Mouse (Mus musculus): ENCODE results near the gene Hs2st1. TPM values are rescaled to one million over a fixed set of nuclear protein-coding genes. Genes with fewer than 3 reads are reported as not detected.

Gene Hs2st1
- polyA plus RNA-seq, 1 experiment: 20.3 TPM

DNA sequence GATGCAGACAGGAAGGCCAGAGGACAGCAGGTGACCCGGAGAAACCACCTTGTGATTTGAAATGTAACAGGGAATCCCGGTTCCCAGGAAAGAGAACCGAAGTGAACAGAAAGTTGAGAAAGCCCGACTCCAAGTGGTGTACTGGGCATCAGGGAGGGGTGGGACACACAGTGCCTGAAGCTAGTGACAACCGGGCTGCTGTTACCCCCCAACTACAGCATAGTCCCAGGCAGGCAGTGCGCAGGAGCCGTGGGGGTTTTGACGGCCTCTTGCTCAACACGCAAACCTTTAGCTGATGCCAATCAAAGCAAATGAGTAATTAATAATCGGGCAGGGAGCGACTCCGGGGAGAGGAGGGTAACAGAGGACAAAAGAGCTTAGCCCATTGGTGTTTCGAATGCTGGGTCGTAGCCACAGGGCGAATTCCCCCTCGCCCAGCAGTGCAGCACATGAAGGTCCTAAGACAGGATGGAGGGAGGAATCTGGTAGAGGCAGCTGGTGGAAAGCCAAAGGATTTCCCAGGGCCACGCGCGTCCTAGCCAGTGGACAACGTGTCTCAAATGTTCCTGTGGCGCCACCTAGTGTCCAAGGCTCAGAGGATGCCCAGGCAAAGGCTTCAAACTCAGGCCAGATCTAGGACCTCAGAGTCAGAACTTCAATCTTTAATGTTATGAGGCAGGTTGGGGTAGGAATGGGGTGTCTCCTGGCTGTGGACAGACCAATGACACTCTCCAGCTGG, 170.5 kb downstream of the Hs2st1 start:
- Histone ChIP-seq H3K79me3 (ENCODE audit: low read depth) (no peaks in the 10 kb centered on the region), H3K79me2 (ENCODE audit: control insufficient read depth, insufficient read depth) (no peaks in the 10 kb centered on the region), H3ac (ENCODE audit: control insufficient read depth, insufficient read length, low read depth) (no peak overlapping the region), H3K4me3 (ENCODE audit: insufficient read depth, poor library complexity, severe bottlenecking) (no peak overlapping the region), H3K36me3 (ENCODE audit: control insufficient read depth, insufficient read depth) (no peaks in the 10 kb centered on the region), H3K27me3 (ENCODE audit: control insufficient read depth, insufficient read depth, insufficient read length) (no peaks in the 10 kb centered on the region)
- TF ChIP-seq MYOD1 (IDR thresholded peaks at IDR 0.05; ENCODE audit: control insufficient read depth, insufficient read length, low read depth) (no peak), USF1 (IDR thresholded peaks at IDR 0.05; ENCODE audit: low read depth) (no peak), CTCF (IDR thresholded peaks at IDR 0.05; ENCODE audit: control insufficient read depth, insufficient read depth, insufficient read length) (peak; percentile 79), MYOG (IDR thresholded peaks at IDR 0.05; ENCODE audit: control insufficient read depth, extremely low read depth, insufficient read length) (no peak), FOSL1 (IDR thresholded peaks at IDR 0.05; ENCODE audit: insufficient read depth, low read length, poor library complexity, severe bottlenecking) (no peak), CEBPB (IDR thresholded peaks at IDR 0.05; ENCODE audit: low read depth) (no peak), MAX (IDR thresholded peaks at IDR 0.05) (no peak)

DNA sequence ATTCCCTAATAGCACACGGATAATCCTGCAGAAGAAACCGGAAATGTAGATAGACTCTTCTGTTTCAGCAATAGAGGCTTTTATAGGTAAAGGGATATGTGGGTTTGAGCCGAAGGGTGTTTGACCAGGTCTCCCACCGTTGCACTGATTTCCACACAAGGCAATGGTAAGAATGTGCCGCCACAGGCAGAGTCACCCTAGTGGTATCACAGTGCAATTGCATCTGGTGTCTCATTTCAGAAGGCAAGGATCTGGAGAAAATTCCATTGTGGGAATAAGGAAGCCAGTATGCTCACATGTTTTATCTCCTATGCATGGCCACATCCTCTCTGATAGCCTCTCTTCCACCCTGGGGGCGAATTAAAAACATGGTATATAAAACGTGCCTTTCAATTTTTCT, 171.8 kb downstream of the Hs2st1 start:
- H3K79me3 ChIP-seq (ENCODE audit: low read depth): no peaks in the 10 kb centered on the region

GRCm38 (mm10) chr3:144396478-144396877, 173.5 kb downstream of the Hs2st1 start:
- TF ChIP-seq MYOD1 (IDR thresholded peaks at IDR 0.05; ENCODE audit: control insufficient read depth, insufficient read length, low read depth) (no peak), MYOG (IDR thresholded peaks at IDR 0.05; ENCODE audit: control insufficient read depth, extremely low read depth, insufficient read length) (no peak), USF1 (IDR thresholded peaks at IDR 0.05; ENCODE audit: low read depth) (no peak), FOSL1 (IDR thresholded peaks at IDR 0.05; ENCODE audit: insufficient read depth, low read length, poor library complexity, severe bottlenecking) (no peak), MAX (IDR thresholded peaks at IDR 0.05) (no peak), CTCF (IDR thresholded peaks at IDR 0.05; ENCODE audit: control insufficient read depth, insufficient read depth, insufficient read length) (no peak), CEBPB (IDR thresholded peaks at IDR 0.05; ENCODE audit: low read depth) (no peak)
- Histone ChIP-seq H3K27me3 (ENCODE audit: control insufficient read depth, insufficient read depth, insufficient read length) (no peaks in the 10 kb centered on the region), H3K4me3 (ENCODE audit: insufficient read depth, poor library complexity, severe bottlenecking) (no peak overlapping the region), H3K36me3 (ENCODE audit: control insufficient read depth, insufficient read depth) (no peaks in the 10 kb centered on the region), H3K79me3 (ENCODE audit: low read depth) (no peaks in the 10 kb centered on the region), H3K79me2 (ENCODE audit: control insufficient read depth, insufficient read depth) (no peaks in the 10 kb centered on the region), H3ac (ENCODE audit: control insufficient read depth, insufficient read length, low read depth) (no peak overlapping the region)

More for the DNA sequence above, 171.8 kb downstream of the Hs2st1 start:
- Histone ChIP-seq H3K36me3 (ENCODE audit: control insufficient read depth, insufficient read depth) (no peaks in the 10 kb centered on the region), H3ac (ENCODE audit: control insufficient read depth, insufficient read length, low read depth) (no peak overlapping the region), H3K4me3 (ENCODE audit: insufficient read depth, poor library complexity, severe bottlenecking) (no peak overlapping the region), H3K27me3 (ENCODE audit: control insufficient read depth, insufficient read depth, insufficient read length) (no peaks in the 10 kb centered on the region), H3K79me2 (ENCODE audit: control insufficient read depth, insufficient read depth) (no peaks in the 10 kb centered on the region)
- TF ChIP-seq CEBPB (IDR thresholded peaks at IDR 0.05; ENCODE audit: low read depth) (no peak), MAX (IDR thresholded peaks at IDR 0.05) (no peak), MYOG (IDR thresholded peaks at IDR 0.05; ENCODE audit: control insufficient read depth, extremely low read depth, insufficient read length) (no peak), FOSL1 (IDR thresholded peaks at IDR 0.05; ENCODE audit: insufficient read depth, low read length, poor library complexity, severe bottlenecking) (no peak), MYOD1 (IDR thresholded peaks at IDR 0.05; ENCODE audit: control insufficient read depth, insufficient read length, low read depth) (no peak), USF1 (IDR thresholded peaks at IDR 0.05; ENCODE audit: low read depth) (no peak), CTCF (IDR thresholded peaks at IDR 0.05; ENCODE audit: control insufficient read depth, insufficient read depth, insufficient read length) (no peak)

DNA sequence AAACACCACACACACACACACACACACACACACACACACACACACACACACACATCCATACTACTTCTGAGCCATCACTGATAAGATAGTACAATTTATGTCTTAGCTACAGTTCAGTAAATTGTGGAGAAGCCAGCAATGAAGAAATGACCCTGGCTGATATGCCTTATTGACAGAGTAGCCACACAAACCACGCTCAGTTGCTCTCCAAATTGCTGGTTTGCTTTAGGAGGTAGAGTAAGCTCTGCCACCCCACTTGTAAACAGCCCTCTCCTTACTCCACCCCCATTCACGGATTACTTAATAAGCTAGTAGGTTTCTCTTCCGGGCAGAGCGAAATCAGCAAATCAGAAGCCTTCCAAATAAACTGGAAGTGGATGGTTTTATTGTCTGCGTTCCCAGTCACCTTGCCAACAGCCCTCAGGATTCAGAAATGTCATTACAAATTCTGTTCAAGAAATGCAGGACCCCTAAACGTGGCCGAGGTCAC, 175.5 kb downstream of the Hs2st1 start:
- Histone ChIP-seq H3ac (ENCODE audit: control insufficient read depth, insufficient read length, low read depth) (no peak overlapping the region), H3K36me3 (ENCODE audit: control insufficient read depth, insufficient read depth) (no peaks in the 10 kb centered on the region), H3K4me3 (ENCODE audit: insufficient read depth, poor library complexity, severe bottlenecking) (no peak overlapping the region), H3K79me2 (ENCODE audit: control insufficient read depth, insufficient read depth) (no peaks in the 10 kb centered on the region), H3K27me3 (ENCODE audit: control insufficient read depth, insufficient read depth, insufficient read length) (no peaks in the 10 kb centered on the region), H3K79me3 (ENCODE audit: low read depth) (no peaks in the 10 kb centered on the region)
- TF ChIP-seq FOSL1 (IDR thresholded peaks at IDR 0.05; ENCODE audit: insufficient read depth, low read length, poor library complexity, severe bottlenecking): no peak

- TF ChIP-seq MAX (IDR thresholded peaks at IDR 0.05): no peak
- TF ChIP-seq CTCF (IDR thresholded peaks at IDR 0.05; ENCODE audit: control insufficient read depth, insufficient read depth, insufficient read length): no peak
- no peak for TF ChIP-seq FOSL1 (IDR thresholded peaks at IDR 0.05; ENCODE audit: insufficient read depth, low read length, poor library complexity, severe bottlenecking)
- no peak for TF ChIP-seq CEBPB (IDR thresholded peaks at IDR 0.05; ENCODE audit: low read depth)
- H3K36me3 ChIP-seq (ENCODE audit: control insufficient read depth, insufficient read depth): no peaks in the 10 kb centered on the region
- H3K79me2 ChIP-seq (ENCODE audit: control insufficient read depth, insufficient read depth): no peaks in the 10 kb centered on the region
- H3K27me3 ChIP-seq (ENCODE audit: control insufficient read depth, insufficient read depth, insufficient read length): peaks cover 11% of the 10 kb centered on the region
- no peaks in the 10 kb centered on the region for H3K79me3 ChIP-seq (ENCODE audit: low read depth)
- H3ac ChIP-seq (ENCODE audit: control insufficient read depth, insufficient read length, low read depth): no peak overlapping the region
- no peak overlapping the region for H3K4me3 ChIP-seq (ENCODE audit: insufficient read depth, poor library complexity, severe bottlenecking)
These were observed 183.5 kb downstream of the Hs2st1 start for GRCm38 (mm10) chr3:144386446-144386845.

DNA sequence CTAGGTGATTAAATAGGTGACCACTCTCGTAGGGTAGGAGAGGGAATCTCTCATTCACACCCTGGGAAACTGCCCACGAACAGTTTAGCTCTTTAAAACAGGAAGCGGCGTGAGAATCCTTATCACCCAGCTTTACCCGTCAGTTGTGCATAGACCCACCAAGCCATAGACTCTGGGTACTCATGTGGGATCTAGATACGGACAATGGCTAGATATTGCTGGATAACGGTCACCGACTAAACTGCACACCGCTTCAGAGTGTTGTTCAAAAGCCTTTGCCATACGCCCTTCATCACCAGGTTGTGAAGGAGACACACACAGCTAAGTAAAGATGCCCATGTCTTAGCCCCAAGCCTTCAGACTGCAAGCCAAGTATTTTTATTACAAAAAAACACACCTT, 185.3 kb downstream of the Hs2st1 start:
- H3K36me3 ChIP-seq (ENCODE audit: control insufficient read depth, insufficient read depth): no peaks in the 10 kb centered on the region
- no peak overlapping the region for H3K4me3 ChIP-seq (ENCODE audit: insufficient read depth, poor library complexity, severe bottlenecking)
- peaks cover 11% of the 10 kb centered on the region for H3K27me3 ChIP-seq (ENCODE audit: control insufficient read depth, insufficient read depth, insufficient read length)
- H3K79me2 ChIP-seq (ENCODE audit: control insufficient read depth, insufficient read depth): no peaks in the 10 kb centered on the region
- TF ChIP-seq CTCF (IDR thresholded peaks at IDR 0.05; ENCODE audit: control insufficient read depth, insufficient read depth, insufficient read length): no peak
- no peak for TF ChIP-seq MYOD1 (IDR thresholded peaks at IDR 0.05; ENCODE audit: control insufficient read depth, insufficient read length, low read depth)
- TF ChIP-seq FOSL1 (IDR thresholded peaks at IDR 0.05; ENCODE audit: insufficient read depth, low read length, poor library complexity, severe bottlenecking): no peak
- no peak for TF ChIP-seq MAX (IDR thresholded peaks at IDR 0.05)
- no peak for TF ChIP-seq MYOG (IDR thresholded peaks at IDR 0.05; ENCODE audit: control insufficient read depth, extremely low read depth, insufficient read length)
- TF ChIP-seq CEBPB (IDR thresholded peaks at IDR 0.05; ENCODE audit: low read depth): no peak
- no peak for TF ChIP-seq USF1 (IDR thresholded peaks at IDR 0.05; ENCODE audit: low read depth)
- no peak overlapping the region for H3ac ChIP-seq (ENCODE audit: control insufficient read depth, insufficient read length, low read depth)
- no peaks in the 10 kb centered on the region for H3K79me3 ChIP-seq (ENCODE audit: low read depth)

All from C2C12 (cell line).